Mouse (Mus musculus) embryo, embryonic 11.5 days (tissue): ENCODE measurements around the gene Plcb1.

Experiments
- DNase-seq: peaks from one replicate; pipeline ENCODE4 v3.0.0-alpha.2; 2012; ENCODE audit warnings: low read depth, low spot score

Plcb1 gene

GRCm38 (mm10) chr2:134838185-134838584 lies 52.3 kb downstream of the Plcb1 start:
- DNase-seq, result no peak

GRCm38 (mm10) chr2:134838888-134839287 lies 53.0 kb downstream of the Plcb1 start:
- DNase-seq, result no peak

GRCm38 (mm10) chr2:134842883-134843282 lies 57.0 kb downstream of the Plcb1 start:
- DNase-seq, result no peak

GRCm38 (mm10) chr2:134844391-134845238 lies 58.7 kb downstream of the Plcb1 start:
- no peak for DNase-seq

GRCm38 (mm10) chr2:134845239-134845738 lies 59.4 kb downstream of the Plcb1 start:
- DNase-seq, result no peak

- DNase-seq, result no peak
Observed at GRCm38 (mm10) chr2:134846555-134846954, 60.7 kb downstream of the Plcb1 start.

- DNase-seq, result no peak
Observed at GRCm38 (mm10) chr2:134851189-134852171, 65.6 kb downstream of the Plcb1 start.

GRCm38 (mm10) chr2:134856239-134856638 lies 70.4 kb downstream of the Plcb1 start:
- DNase-seq, result no peak

- no peak for DNase-seq
Observed at GRCm38 (mm10) chr2:134856691-134857090, 70.8 kb downstream of the Plcb1 start.

GRCm38 (mm10) chr2:134864985-134865645 lies 79.2 kb downstream of the Plcb1 start:
- DNase-seq, result no peak

GRCm38 (mm10) chr2:134867381-134867780 lies 81.5 kb downstream of the Plcb1 start:
- no peak for DNase-seq

- DNase-seq, result no peak
Observed at GRCm38 (mm10) chr2:134871692-134872489, 86.0 kb downstream of the Plcb1 start.

- no peak for DNase-seq
Observed at GRCm38 (mm10) chr2:134872490-134872781, 86.6 kb downstream of the Plcb1 start.

GRCm38 (mm10) chr2:134877148-134877547 lies 91.3 kb downstream of the Plcb1 start:
- no peak for DNase-seq

GRCm38 (mm10) chr2:134891207-134891606 lies 105.3 kb downstream of the Plcb1 start:
- DNase-seq, result no peak

GRCm38 (mm10) chr2:134894776-134895175 lies 108.9 kb downstream of the Plcb1 start:
- no peak for DNase-seq

GRCm38 (mm10) chr2:134896196-134896595 lies 110.3 kb downstream of the Plcb1 start:
- no peak for DNase-seq

- no peak for DNase-seq
Observed at GRCm38 (mm10) chr2:134897083-134897482, 111.2 kb downstream of the Plcb1 start.

GRCm38 (mm10) chr2:134901521-134901920 lies 115.7 kb downstream of the Plcb1 start:
- no peak for DNase-seq

- peak; percentile 27 for DNase-seq
Observed at GRCm38 (mm10) chr2:134910882-134911281, 125.0 kb downstream of the Plcb1 start.

- DNase-seq, result no peak
Observed at GRCm38 (mm10) chr2:134911360-134911759, 125.5 kb downstream of the Plcb1 start.
